Mouse (Mus musculus): Measurements from ENCODE around the gene Trak1.
A peak's percentile ranks its signal among the peaks of the same experiment; 100 is the strongest.

The Trak1 gene

GRCm38 (mm10) chr9:121347981-121348380, 50.7 kb downstream of the Trak1 start:
- DNase-seq (ENCODE audit: low spot score) = no peak

GRCm38 (mm10) chr9:121348476-121348875, 51.2 kb downstream of the Trak1 start:
- DNase-seq (ENCODE audit: low spot score) = no peak

- no peak for DNase-seq (ENCODE audit: low spot score)
These were observed 51.8 kb downstream of the Trak1 start for GRCm38 (mm10) chr9:121349111-121349510.

GRCm38 (mm10) chr9:121350601-121351000, 53.3 kb downstream of the Trak1 start:
- DNase-seq (ENCODE audit: low spot score) = no peak

- DNase-seq (ENCODE audit: low spot score) = no peak
These were observed 54.2 kb downstream of the Trak1 start for GRCm38 (mm10) chr9:121351388-121352078.

- peak; percentile 65 for DNase-seq (ENCODE audit: low spot score)
These were observed 54.9 kb downstream of the Trak1 start for GRCm38 (mm10) chr9:121352131-121352606.

GRCm38 (mm10) chr9:121352726-121353125, 55.4 kb downstream of the Trak1 start:
- no peak for DNase-seq (ENCODE audit: low spot score)

GRCm38 (mm10) chr9:121354792-121355390, 57.6 kb downstream of the Trak1 start:
- DNase-seq (ENCODE audit: low spot score) = peak; percentile 71

- peak; percentile 60 for DNase-seq (ENCODE audit: low spot score)
These were observed 58.3 kb downstream of the Trak1 start for GRCm38 (mm10) chr9:121355431-121356141.

GRCm38 (mm10) chr9:121357102-121357501, 59.8 kb downstream of the Trak1 start:
- DNase-seq (ENCODE audit: low spot score) = no peak

- DNase-seq (ENCODE audit: low spot score) = no peak
These were observed 60.4 kb downstream of the Trak1 start for GRCm38 (mm10) chr9:121357582-121358275.

GRCm38 (mm10) chr9:121358418-121358817, 61.1 kb downstream of the Trak1 start:
- DNase-seq (ENCODE audit: low spot score) = no peak

GRCm38 (mm10) chr9:121359266-121359972, 62.1 kb downstream of the Trak1 start:
- no peak for DNase-seq (ENCODE audit: low spot score)

GRCm38 (mm10) chr9:121360327-121360954, 63.1 kb downstream of the Trak1 start:
- DNase-seq (ENCODE audit: low spot score) = peak; percentile 53

- no peak for DNase-seq (ENCODE audit: low spot score)
These were observed 63.7 kb downstream of the Trak1 start for GRCm38 (mm10) chr9:121361010-121361409.

- DNase-seq (ENCODE audit: low spot score) = no peak
These were observed 66.6 kb downstream of the Trak1 start for GRCm38 (mm10) chr9:121363932-121364331.

- peak; percentile 75 for DNase-seq (ENCODE audit: low spot score)
These were observed 69.0 kb downstream of the Trak1 start for GRCm38 (mm10) chr9:121366135-121366863.

GRCm38 (mm10) chr9:121366864-121367245, 69.6 kb downstream of the Trak1 start:
- DNase-seq (ENCODE audit: low spot score) = peak; percentile 77

GRCm38 (mm10) chr9:121369573-121369972, 72.3 kb downstream of the Trak1 start:
- DNase-seq (ENCODE audit: low spot score) = no peak

- DNase-seq (ENCODE audit: low spot score) = peak; percentile 97
These were observed 74.1 kb downstream of the Trak1 start for GRCm38 (mm10) chr9:121371346-121371891.

All from adipocyte (in vitro differentiated cells).